Mouse (Mus musculus) neural tube, embryonic 11.5 days (tissue): ENCODE measurements around the gene Olfr47. TPM values are rescaled to one million over a fixed set of nuclear protein-coding genes. Genes with fewer than 3 reads are reported as not detected.

ENCODE experiments used
- ATAC-seq: fragments of 200-750 bp; cut with Nextera tagmentation; 2 replicates; pipeline ENCODE4 v1.8.0; 2017; ENCODE audit warnings: moderate number of reproducible peaks, mild to moderate bottlenecking, moderate TSS enrichment, moderate library complexity; ENCODE audit not compliant: insufficient read depth, low FRiP score, low TSS enrichment
- DNase-seq: peaks from one replicate; pipeline ENCODE4 v3.0.0-alpha.2; 2015; ENCODE audit warnings: low spot score
- H3K27ac ChIP-seq: fragments of 300-500 bp; sonication (generic); 2 replicates; pipeline ENCODE4 v1.5.1; 2014; ENCODE audit warnings: low read depth, mild to moderate bottlenecking, low read length
- H3K27me3 ChIP-seq: fragments of 300-500 bp; sonication (generic); 2 replicates; pipeline ENCODE4 v1.6.1; 2014; ENCODE audit warnings: mild to moderate bottlenecking, low read length, mixed read lengths; ENCODE audit not compliant: control insufficient read depth, insufficient read depth
- H3K36me3 ChIP-seq: fragments of 300-500 bp; sonication (generic); 2 replicates; pipeline ENCODE4 v1.6.1; 2014; ENCODE audit warnings: mild to moderate bottlenecking, low read length, moderate library complexity, mixed read lengths; ENCODE audit not compliant: control insufficient read depth, insufficient read depth
- H3K4me1 ChIP-seq: fragments of 300-500 bp; sonication (generic); 2 replicates; pipeline ENCODE4 v1.6.1; 2014; ENCODE audit warnings: low read length, mixed read lengths; ENCODE audit not compliant: control insufficient read depth, insufficient read depth
- H3K4me2 ChIP-seq: fragments of 300-500 bp; sonication (generic); 2 replicates; pipeline ENCODE4 v1.6.1; 2014; ENCODE audit warnings: low read depth, mild to moderate bottlenecking, moderate library complexity
- H3K4me3 ChIP-seq: fragments of 300-500 bp; sonication (generic); 2 replicates; pipeline ENCODE4 v1.5.1; 2014; ENCODE audit warnings: low read depth, low read length
- H3K9ac ChIP-seq: fragments of 300-500 bp; sonication (generic); 2 replicates; pipeline ENCODE4 v1.6.1; 2014; ENCODE audit warnings: mild to moderate bottlenecking, low read length
- H3K9me3 ChIP-seq: fragments of 300-500 bp; sonication (generic); 2 replicates; pipeline ENCODE4 v1.6.1; 2016; ENCODE audit warnings: low read length; ENCODE audit not compliant: control insufficient read depth
- WGBS: fragments of 180-500 bp; shearing (Covaris S2); extraction: QIAGEN DNeasy Blood & Tissue Kit; methylation state at CpG from one replicate; pipeline ENCODE4 v1.1.7; 2014; 5-methylcytosine and 5-hydroxymethylcytosine counted together
- polyA plus RNA-seq: library from polyadenylated mRNA; unstranded; fragments of >200 nt; fragmentation: Nextera tagmentation; extraction: Ambion mirVana; gene quantifications from 2 replicates; pipeline ENCODE4 v1.2.1, GENCODE M21; 2014

Gene Olfr47
- polyA plus RNA-seq, 1 experiment from 2014 or later, result not detected

- H3K4me2 ChIP-seq, result no peak overlapping the region
- no peak overlapping the region for H3K9ac ChIP-seq
- WGBS, result 93% methylated on average over 1 of the region's 1 CpGs
- H3K9me3 ChIP-seq, result no peaks in the 10 kb centered on the region
- DNase-seq (no peak), ATAC-seq (no peak)
- H3K27me3 ChIP-seq, result no peaks in the 10 kb centered on the region
- H3K4me3 ChIP-seq, result no peak overlapping the region
- H3K4me1 ChIP-seq, result no peaks in the 10 kb centered on the region
- H3K36me3 ChIP-seq, result no peaks in the 10 kb centered on the region
- H3K27ac ChIP-seq, result no peak overlapping the region
These were observed 21.7 kb downstream of the Olfr47 start for GRCm38 (mm10) chr6:43252994-43253393.

GRCm38 (mm10) chr6:43254193-43254926, 23.0 kb downstream of the Olfr47 start:
- H3K27ac ChIP-seq, result no peak overlapping the region
- no peak overlapping the region for H3K9ac ChIP-seq
- no peak for ATAC-seq
- no peak overlapping the region for H3K4me3 ChIP-seq
- no peaks in the 10 kb centered on the region for H3K4me1 ChIP-seq
- no peaks in the 10 kb centered on the region for H3K9me3 ChIP-seq
- 70% methylated on average over 7 of the region's 7 CpGs for WGBS
- no peaks in the 10 kb centered on the region for H3K27me3 ChIP-seq
- H3K36me3 ChIP-seq, result no peaks in the 10 kb centered on the region
- H3K4me2 ChIP-seq, result no peak overlapping the region
- DNase-seq, result no peak

- Histone ChIP-seq H3K4me2 (no peak overlapping the region), H3K9ac (no peak overlapping the region), H3K4me3 (no peak overlapping the region), H3K9me3 (no peaks in the 10 kb centered on the region), H3K27ac (no peak overlapping the region), H3K36me3 (no peaks in the 10 kb centered on the region), H3K27me3 (peaks cover 8% of the 10 kb centered on the region), H3K4me1 (no peaks in the 10 kb centered on the region)
- DNase-seq (no peak), ATAC-seq (no peak)
- 75% methylated on average over 2 of the region's 2 CpGs for WGBS
These were observed 29.4 kb downstream of the Olfr47 start for GRCm38 (mm10) chr6:43260756-43261155.

GRCm38 (mm10) chr6:43265363-43266041, 34.2 kb downstream of the Olfr47 start, which contains the start of gene Arhgef5:
TSS of gene Arhgef5 (plus strand) at chr6:43265582.
- Histone ChIP-seq H3K4me3 (peak within 1 kb of the TSS; percentile 53), H3K4me2 (peak within 1 kb of the TSS; percentile 84), H3K36me3 (no peaks in the 10 kb centered on the region), H3K9me3 (no peaks in the 10 kb centered on the region), H3K27me3 (peaks cover 13% of the 10 kb centered on the region), H3K27ac (no peak within 1 kb of the TSS), H3K4me1 (no peaks in the 10 kb centered on the region), H3K9ac (peak within 1 kb of the TSS; percentile 51)
- under 1% methylated on average over 38 of the region's 48 CpGs for WGBS
- ATAC-seq (peak; percentile 70), DNase-seq (peak; percentile 49)

- no peaks in the 10 kb centered on the region for H3K4me1 ChIP-seq
- peak; percentile 58 for ATAC-seq
These were observed 35.0 kb downstream of the Olfr47 start for GRCm38 (mm10) chr6:43266356-43266755.

GRCm38 (mm10) chr6:43272597-43272996, 41.3 kb downstream of the Olfr47 start:
- H3K27me3 ChIP-seq, result no peaks in the 10 kb centered on the region
- H3K4me3 ChIP-seq, result no peak overlapping the region
- ATAC-seq (no peak), DNase-seq (no peak)
- H3K36me3 ChIP-seq, result no peaks in the 10 kb centered on the region
- H3K9me3 ChIP-seq, result no peaks in the 10 kb centered on the region
- H3K27ac ChIP-seq, result no peak overlapping the region
- H3K4me1 ChIP-seq, result no peaks in the 10 kb centered on the region
- H3K9ac ChIP-seq, result no peak overlapping the region
- H3K4me2 ChIP-seq, result no peak overlapping the region

More at GRCm38 (mm10) chr6:43266356-43266755, 35.0 kb downstream of the Olfr47 start:
- Histone ChIP-seq H3K27me3 (peaks cover 13% of the 10 kb centered on the region), H3K27ac (no peak overlapping the region), H3K4me2 (peak overlapping the region; percentile 84), H3K36me3 (no peaks in the 10 kb centered on the region), H3K4me3 (peak overlapping the region; percentile 53), H3K9ac (peak overlapping the region; percentile 51; the same call in 1 of the 2 replicates), H3K9me3 (no peaks in the 10 kb centered on the region)
- peak; percentile 27 for DNase-seq
- WGBS, result 5% methylated on average over 8 of the region's 8 CpGs

- H3K9me3 ChIP-seq, result no peaks in the 10 kb centered on the region
- no peaks in the 10 kb centered on the region for H3K36me3 ChIP-seq
- H3K27me3 ChIP-seq, result no peaks in the 10 kb centered on the region
- DNase-seq, result no peak
- H3K27ac ChIP-seq, result no peak overlapping the region
- no peak for ATAC-seq
- H3K9ac ChIP-seq, result no peak overlapping the region
- no peak overlapping the region for H3K4me2 ChIP-seq
- no peaks in the 10 kb centered on the region for H3K4me1 ChIP-seq
- WGBS, result 79% methylated on average over 4 of the region's 4 CpGs
- no peak overlapping the region for H3K4me3 ChIP-seq
These were observed 42.8 kb downstream of the Olfr47 start for GRCm38 (mm10) chr6:43274123-43274522.

- DNase-seq (no peak), ATAC-seq (no peak)
- Histone ChIP-seq H3K36me3 (no peaks in the 10 kb centered on the region), H3K4me2 (no peak overlapping the region), H3K9me3 (no peaks in the 10 kb centered on the region), H3K9ac (no peak overlapping the region), H3K27me3 (no peaks in the 10 kb centered on the region), H3K4me1 (no peaks in the 10 kb centered on the region), H3K27ac (no peak overlapping the region), H3K4me3 (no peak overlapping the region)
These were observed 46.9 kb downstream of the Olfr47 start for GRCm38 (mm10) chr6:43278247-43278646.

- Histone ChIP-seq H3K4me3 (no peak overlapping the region), H3K9me3 (no peaks in the 10 kb centered on the region), H3K27ac (no peak overlapping the region), H3K9ac (no peak overlapping the region), H3K4me1 (no peaks in the 10 kb centered on the region), H3K36me3 (no peaks in the 10 kb centered on the region), H3K4me2 (no peak overlapping the region), H3K27me3 (no peaks in the 10 kb centered on the region)
- ATAC-seq, result no peak
- WGBS, result 93% methylated on average over 5 of the region's 5 CpGs
- DNase-seq, result no peak
These were observed 49.2 kb downstream of the Olfr47 start for GRCm38 (mm10) chr6:43280481-43280880.
